Mouse (Mus musculus) heart, postnatal 4 days (tissue): ENCODE results near the gene Pard6b. TPM values are rescaled to one million over a fixed set of nuclear protein-coding genes. Genes with fewer than 3 reads are reported as not detected.
"Not testable (repeated sequence)": the region's sequence is repeated elsewhere in the genome, so short reads cannot be mapped to it uniquely, and the experiment has no call there.

Experiments used
- DNase-seq: peaks from one replicate; pipeline ENCODE4 v3.0.0; 2021
- total RNA-seq, 2 experiments: library from RNA; stranded (reverse); gene quantifications; 2 replicates each; pipeline ENCODE4 v1.2.3; 2021

Pard6b gene
- 1 to 10 TPM; 4.0 to 4.5 TPM for total RNA-seq

GRCm38 (mm10) chr2:168080431-168081246, at the start of gene Pard6b:
Pard6b (plus strand) TSS chr2:168081004.
- DNase-seq: peak; percentile 93

GRCm38 (mm10) chr2:168031842-168032241, 49.0 kb upstream of the Pard6b start:
- DNase-seq: no peak

GRCm38 (mm10) chr2:168033905-168034304, 46.9 kb upstream of the Pard6b start:
- DNase-seq: no peak

GRCm38 (mm10) chr2:168035907-168036306, 44.9 kb upstream of the Pard6b start:
- DNase-seq: no peak

GRCm38 (mm10) chr2:168037063-168037462, 43.7 kb upstream of the Pard6b start:
- no peak for DNase-seq

GRCm38 (mm10) chr2:168040751-168041150, 40.1 kb upstream of the Pard6b start:
- DNase-seq: no peak

GRCm38 (mm10) chr2:168042019-168042418, 38.8 kb upstream of the Pard6b start:
- no peak for DNase-seq

GRCm38 (mm10) chr2:168044681-168045287, 36.0 kb upstream of the Pard6b start:
- no peak for DNase-seq

- DNase-seq: no peak
Measured at GRCm38 (mm10) chr2:168045357-168045756, 35.4 kb upstream of the Pard6b start.

GRCm38 (mm10) chr2:168045771-168046170, 35.0 kb upstream of the Pard6b start:
- peak; percentile 33 for DNase-seq

GRCm38 (mm10) chr2:168046467-168046866, 34.3 kb upstream of the Pard6b start:
- no peak for DNase-seq

- no peak for DNase-seq
Measured at GRCm38 (mm10) chr2:168049002-168049635, 31.7 kb upstream of the Pard6b start.

- DNase-seq: peak; percentile 55
Measured at GRCm38 (mm10) chr2:168050000-168050942, 30.5 kb upstream of the Pard6b start.

GRCm38 (mm10) chr2:168052156-168052555, 28.6 kb upstream of the Pard6b start:
- no peak for DNase-seq

GRCm38 (mm10) chr2:168052689-168053088, 28.1 kb upstream of the Pard6b start:
- DNase-seq: peak; percentile 71

GRCm38 (mm10) chr2:168054142-168054541, 26.7 kb upstream of the Pard6b start:
- no peak for DNase-seq

GRCm38 (mm10) chr2:168055910-168056665, 24.7 kb upstream of the Pard6b start:
- no peak for DNase-seq

- no peak for DNase-seq
Measured at GRCm38 (mm10) chr2:168056666-168056933, 24.2 kb upstream of the Pard6b start.

GRCm38 (mm10) chr2:168057876-168058275, 22.9 kb upstream of the Pard6b start:
- not testable (repeated sequence) for DNase-seq

- no peak for DNase-seq
Measured at GRCm38 (mm10) chr2:168058488-168059199, 22.2 kb upstream of the Pard6b start.

GRCm38 (mm10) chr2:168059200-168059790, 21.5 kb upstream of the Pard6b start:
- no peak for DNase-seq
